Mouse (Mus musculus) lung, postnatal 14 days (tissue): ENCODE data around the gene Kctd20.

ENCODE experiments used
- DNase-seq: peaks from one replicate; pipeline ENCODE4 v3.0.0; 2021

Kctd20 gene

DNA sequence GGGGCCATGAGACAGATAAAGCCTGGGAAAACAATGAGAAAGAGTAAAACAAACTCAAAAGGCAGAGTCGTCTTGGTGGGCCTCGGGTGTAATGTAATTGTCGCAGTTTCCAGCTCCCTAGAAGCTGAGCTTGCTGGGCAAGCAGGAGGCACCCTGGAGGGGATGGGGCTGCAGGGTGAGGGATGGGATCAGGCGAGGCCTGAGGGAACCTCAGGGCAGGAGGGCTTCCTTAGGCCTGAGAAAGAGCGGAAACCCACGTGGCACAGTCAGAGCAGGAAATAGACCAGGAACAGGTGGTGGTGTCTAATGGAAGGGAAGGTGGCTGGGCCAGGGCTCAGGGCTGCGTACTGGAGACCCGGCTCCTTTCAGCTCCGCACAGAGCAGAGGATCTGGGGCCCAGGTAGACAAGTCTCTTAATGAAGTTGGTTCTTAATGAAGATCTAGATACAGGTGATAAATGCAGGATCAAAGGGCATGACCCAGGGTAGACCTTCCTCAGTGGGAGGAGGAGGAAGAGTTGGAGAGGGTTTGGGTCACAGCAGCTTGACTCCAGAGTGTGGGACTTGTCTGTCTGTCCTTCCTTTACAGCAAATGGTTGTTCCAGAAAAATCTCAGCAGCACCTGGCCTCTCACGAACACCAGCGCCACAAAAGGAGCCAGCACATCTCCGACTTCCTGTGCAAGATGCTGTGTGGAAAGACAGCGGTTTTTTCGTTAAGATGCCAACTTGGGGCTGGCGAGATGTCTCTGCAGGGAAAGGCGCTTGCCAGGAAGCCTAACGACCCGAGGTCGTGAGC lies 17.4 kb upstream of the Kctd20 start:
- DNase-seq, result no peak

DNA sequence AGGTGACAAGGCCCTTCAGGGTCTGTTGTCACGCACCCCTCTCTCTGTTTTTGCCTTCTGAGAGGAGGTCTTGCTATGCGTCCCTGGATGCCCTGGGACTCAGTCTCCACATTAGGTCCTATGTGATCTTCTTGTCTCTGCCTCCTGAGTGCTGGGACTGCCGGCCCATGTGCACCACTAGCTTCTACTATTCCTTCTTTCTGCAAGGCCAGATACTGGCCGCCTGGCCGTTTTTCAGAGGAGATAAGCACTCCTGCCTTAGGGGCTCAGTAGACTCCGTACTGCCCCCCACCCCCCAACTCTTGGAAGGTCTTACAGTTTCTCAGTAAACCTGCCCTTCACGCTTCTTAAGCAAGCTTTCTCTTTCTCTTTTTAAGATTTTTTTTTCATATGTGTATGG lies 15.6 kb upstream of the Kctd20 start:
- no peak for DNase-seq

GRCm38 (mm10) chr17:28936622-28937345 lies 15.0 kb upstream of the Kctd20 start:
- peak; percentile 60 for DNase-seq

DNA sequence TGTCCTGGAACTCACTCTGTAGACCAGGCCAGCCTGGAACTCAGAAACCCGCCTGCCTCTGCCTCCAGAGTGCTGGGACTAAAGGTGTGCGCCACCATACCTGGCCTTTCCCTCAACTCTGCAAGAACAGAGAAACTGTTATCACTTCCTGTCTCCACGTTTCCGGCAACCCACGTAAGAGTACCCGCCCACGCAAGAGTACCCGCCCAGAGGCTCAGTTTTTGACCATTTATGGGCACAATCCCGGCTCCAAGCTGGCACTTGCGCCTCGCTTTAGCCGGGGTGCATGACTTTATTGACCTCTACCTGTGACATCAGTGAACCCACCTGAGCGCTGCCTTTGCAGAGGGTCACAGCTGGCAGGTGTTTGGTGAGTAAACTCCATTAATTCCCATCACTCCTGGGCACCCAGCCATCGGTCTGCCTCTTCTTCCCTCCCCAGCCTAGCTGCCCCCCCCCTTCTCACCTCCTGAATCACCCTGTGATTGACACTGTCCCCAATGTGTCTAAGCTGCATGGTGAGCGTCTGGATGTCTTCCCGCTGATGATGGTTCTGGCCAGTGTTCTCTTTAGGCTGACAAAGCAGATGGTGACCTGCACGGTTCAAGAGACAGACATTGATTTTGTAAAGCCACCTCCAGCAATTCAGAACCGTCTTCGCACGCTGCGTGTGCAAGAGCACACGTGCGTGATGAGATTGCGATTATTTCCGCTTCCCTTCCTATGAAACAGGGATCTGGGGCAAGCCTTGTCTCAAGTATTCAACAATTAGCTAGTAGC lies 10.8 kb upstream of the Kctd20 start:
- DNase-seq, result no peak

DNA sequence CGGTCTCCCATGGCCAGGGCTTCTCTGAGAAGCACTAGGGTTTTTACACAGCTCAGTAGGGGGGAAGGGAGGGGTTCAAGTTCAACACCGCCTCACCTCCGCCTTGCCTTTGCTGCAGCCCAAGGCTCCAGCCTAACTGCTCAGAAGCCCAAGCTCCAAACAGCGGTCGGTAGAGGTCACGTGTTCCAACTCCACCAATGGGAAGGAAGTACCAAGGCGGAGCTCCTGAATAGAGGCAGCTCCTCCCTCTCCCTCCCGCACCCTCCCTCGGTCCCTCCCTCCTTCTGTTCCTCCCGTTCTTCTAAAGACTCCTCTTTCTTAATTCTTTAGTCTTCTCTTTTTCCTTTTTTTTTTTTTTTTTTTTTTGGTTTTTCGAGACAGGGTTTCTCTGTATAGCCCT lies 9.6 kb upstream of the Kctd20 start:
- DNase-seq, result peak; percentile 24

GRCm38 (mm10) chr17:28943740-28944139 lies 8.0 kb upstream of the Kctd20 start, which contains the start of gene Pxt1:
Pxt1 (minus strand) TSS chr17:28943840.
- no peak for DNase-seq

DNA sequence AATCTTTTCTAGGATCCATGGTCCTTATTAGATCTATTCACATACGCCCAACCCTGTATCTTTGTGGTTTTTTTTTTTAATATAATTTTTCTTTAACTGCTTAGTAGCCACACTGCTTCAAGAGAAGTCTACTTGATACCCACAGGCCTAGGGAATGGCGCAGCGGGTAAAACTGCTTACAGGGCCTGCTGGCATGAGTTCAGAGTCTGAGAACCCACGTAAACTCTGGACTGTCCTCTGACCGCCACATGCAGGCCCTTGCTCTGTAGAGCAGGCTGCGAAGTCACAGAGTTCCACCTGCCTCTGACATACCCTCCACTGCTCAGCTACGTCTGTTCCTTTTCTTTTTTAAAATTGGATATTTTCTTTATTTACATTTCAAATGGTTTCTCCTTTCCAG lies 7.3 kb upstream of the Kctd20 start:
- DNase-seq, result no peak

DNA sequence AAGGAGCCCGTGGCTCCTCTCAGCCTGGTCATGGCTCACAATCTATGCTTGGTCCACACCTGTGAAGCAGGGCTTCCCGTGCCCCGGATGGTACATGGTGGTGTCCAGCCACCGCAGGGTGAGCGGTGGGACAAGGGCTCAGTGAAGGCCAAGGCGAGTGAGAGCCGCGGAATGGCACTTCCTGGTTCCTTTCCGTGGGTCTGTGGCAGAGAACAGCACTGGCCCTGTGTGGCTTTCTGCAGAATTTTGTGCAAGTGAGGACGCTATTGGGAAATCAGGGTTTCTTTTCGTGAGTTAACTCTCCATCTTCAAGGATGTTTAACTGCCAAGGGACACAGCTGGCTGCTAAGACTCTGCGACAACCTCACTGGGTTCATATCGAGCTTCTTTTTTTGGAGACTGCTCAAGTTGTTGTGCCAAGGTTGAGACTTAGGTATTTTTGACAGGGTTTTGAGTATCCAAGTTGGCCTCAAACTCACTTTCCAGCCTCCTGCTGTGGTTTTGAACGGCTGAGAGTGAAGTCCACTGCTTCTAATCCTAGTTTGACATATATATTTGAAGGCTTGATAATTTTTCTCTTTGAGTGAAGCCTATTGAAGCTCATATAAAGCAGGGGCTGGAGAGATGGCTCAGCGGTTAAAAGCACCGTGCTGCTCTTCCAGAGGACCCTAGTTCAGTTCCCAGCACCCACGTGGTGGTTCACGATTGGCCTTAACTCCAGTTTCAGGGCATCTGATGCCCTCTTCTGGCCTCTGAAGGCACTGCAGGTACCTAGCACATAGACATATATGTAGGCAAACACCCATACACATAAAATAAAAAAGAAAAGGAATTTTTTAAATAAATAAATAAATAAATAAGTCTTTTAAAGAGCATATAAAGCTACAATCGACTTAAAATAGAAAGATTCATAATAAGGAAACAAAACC lies 4.5 kb upstream of the Kctd20 start:
- no peak for DNase-seq

- no peak for DNase-seq
Observed at GRCm38 (mm10) chr17:28948661-28949060, 3.1 kb upstream of the Kctd20 start.

GRCm38 (mm10) chr17:28950751-28951150 lies 999 bp upstream of the Kctd20 start:
- DNase-seq, result no peak

GRCm38 (mm10) chr17:28953251-28953650 lies 1.5 kb downstream of the Kctd20 start:
- DNase-seq, result peak; percentile 23

- DNase-seq, result no peak
Observed at GRCm38 (mm10) chr17:28954416-28954815, 2.7 kb downstream of the Kctd20 start.

DNA sequence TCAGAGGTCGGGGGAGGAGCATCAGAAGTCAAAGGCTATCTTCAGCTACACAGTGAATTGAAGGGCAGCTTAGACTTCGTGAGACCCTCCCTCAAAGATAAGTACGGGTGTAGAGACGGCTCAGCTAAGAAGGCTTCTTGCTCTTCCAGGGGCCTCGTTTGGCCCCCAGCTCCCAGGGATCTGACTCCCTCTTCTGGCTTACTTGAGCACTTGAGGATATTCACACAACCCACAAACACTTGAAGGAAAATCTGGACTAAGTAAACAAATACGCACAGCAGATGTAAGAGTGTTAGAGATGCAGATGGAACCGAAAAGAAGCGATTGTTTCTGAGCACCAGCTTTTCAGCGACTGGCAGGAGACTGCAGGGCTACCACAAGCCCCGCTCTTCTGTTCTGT lies 8.8 kb downstream of the Kctd20 start:
- DNase-seq, result no peak

DNA sequence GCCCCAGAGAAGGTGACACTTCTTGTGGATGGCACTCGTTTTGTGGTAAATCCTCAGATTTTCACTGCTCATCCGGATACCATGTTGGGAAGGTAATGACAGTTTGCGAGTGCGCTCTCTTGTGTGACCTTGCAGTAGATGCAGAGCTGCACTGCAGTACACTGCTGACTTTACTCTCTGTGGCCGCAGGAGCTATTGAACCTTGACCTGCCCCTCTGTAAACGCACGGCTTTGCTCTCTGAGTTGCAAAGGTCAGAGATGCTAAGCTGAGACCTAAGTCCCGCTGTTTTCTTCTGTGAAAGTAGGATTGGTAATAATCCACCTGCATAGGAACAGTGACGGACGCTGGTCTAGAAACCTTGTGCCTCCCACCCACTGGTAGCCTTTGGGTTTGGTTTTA lies 9.8 kb downstream of the Kctd20 start:
- no peak for DNase-seq

GRCm38 (mm10) chr17:28967021-28967610 lies 15.4 kb downstream of the Kctd20 start:
- no peak for DNase-seq

DNA sequence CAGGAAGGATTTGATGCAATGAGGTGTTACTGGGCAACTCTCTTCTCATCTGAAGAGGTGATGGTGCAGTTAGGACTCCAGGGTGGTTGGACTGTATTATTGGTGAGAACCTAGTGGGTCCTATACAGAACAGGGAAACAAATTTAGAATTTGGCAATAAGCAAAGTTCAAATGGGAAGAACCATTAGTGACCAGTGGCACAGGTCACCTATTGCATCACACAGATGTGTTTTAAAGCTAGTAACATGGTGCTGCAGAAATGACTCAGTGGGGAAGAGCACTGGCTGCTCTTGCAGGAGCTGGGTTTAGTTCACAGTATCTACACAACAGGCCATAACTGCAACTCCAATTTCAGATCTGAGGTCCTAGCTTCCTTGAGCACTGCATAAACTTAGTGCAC lies 18.4 kb downstream of the Kctd20 start:
- no peak for DNase-seq

- no peak for DNase-seq
Observed at GRCm38 (mm10) chr17:28979091-28979490, 27.3 kb downstream of the Kctd20 start.

DNA sequence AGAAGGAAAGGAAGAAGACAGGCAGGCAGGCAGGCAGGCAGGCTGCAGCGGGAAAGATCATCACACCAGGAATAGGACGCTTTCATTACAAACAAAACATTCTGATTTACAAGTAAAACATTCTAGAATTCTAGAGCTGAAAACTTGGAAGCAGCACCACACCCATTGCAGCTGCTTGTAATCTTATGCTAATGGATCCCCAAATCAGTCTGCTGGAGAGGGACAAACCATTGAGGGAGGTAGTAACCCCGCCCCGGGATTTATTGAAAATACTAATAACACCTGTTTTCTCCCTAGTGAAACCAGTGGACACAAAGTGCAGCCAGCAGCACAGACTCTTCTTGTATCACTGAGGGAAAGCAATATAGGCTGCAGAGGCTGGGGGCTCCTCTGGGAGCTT lies 29.3 kb downstream of the Kctd20 start:
- no peak for DNase-seq

DNA sequence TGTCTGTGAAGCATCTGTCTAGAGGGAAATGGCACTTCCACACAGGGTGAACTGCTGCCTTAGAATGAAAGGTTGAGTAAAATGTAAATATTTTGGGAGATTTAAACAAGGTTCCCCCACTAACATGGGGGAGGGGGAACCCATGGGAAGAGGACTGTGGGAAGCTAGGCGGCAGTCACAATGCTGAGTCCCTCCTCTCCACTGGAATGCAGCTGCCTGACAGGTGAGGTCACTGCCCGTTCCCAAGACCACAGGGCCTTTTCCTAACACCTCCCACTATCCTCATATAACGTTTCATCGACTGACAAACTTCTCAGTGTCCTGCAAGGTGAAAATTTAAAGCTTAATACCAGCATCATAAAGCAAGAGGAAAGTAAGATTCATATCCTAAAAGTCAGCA lies 30.8 kb downstream of the Kctd20 start:
- DNase-seq, result peak; percentile 17

GRCm38 (mm10) chr17:28984724-28985420 lies 33.1 kb downstream of the Kctd20 start:
- no peak for DNase-seq

DNA sequence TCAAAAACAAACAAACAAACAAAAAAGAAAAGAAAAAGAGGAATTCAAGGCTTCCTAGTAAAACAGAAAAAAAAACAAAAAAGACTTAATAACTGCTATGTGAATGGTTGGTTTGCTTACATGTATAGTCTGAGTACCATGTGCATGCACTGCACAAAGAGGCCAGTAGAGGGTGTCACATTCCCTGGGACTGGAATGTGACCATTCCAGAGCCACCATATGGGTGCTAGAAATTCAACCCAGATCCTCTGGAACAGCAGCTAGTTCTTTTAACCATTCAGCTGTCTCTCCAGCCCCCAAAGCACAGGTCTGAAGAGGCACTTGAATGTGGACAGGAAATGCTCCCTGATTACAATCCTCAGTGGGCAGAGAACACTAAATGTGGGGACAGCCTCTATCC lies 35.1 kb downstream of the Kctd20 start:
- DNase-seq, result peak; percentile 46
